Mouse (Mus musculus) neural tube, embryonic 11.5 days (tissue): Measurements from ENCODE around the gene Hist1h2ab. TPM values are rescaled to one million over a fixed set of nuclear protein-coding genes. Genes with fewer than 3 reads are reported as not detected.
A peak's percentile ranks its signal among the peaks of the same experiment; 100 is the strongest.
"Not testable (repeated sequence)": the region's sequence is repeated elsewhere in the genome, so short reads cannot be mapped to it uniquely, and the experiment has no call there.

Source experiments
- ATAC-seq: fragments of 200-750 bp; cut with Nextera tagmentation; 2 replicates; pipeline ENCODE4 v1.8.0; 2017; ENCODE audit warnings: moderate number of reproducible peaks, mild to moderate bottlenecking, moderate TSS enrichment, moderate library complexity; ENCODE audit not compliant: insufficient read depth, low FRiP score, low TSS enrichment
- DNase-seq: peaks from one replicate; pipeline ENCODE4 v3.0.0-alpha.2; 2015; ENCODE audit warnings: low spot score
- H3K27ac ChIP-seq: fragments of 300-500 bp; sonication (generic); 2 replicates; pipeline ENCODE4 v1.5.1; 2014; ENCODE audit warnings: low read depth, mild to moderate bottlenecking, low read length
- H3K27me3 ChIP-seq: fragments of 300-500 bp; sonication (generic); 2 replicates; pipeline ENCODE4 v1.6.1; 2014; ENCODE audit warnings: mild to moderate bottlenecking, low read length, mixed read lengths; ENCODE audit not compliant: control insufficient read depth, insufficient read depth
- H3K36me3 ChIP-seq: fragments of 300-500 bp; sonication (generic); 2 replicates; pipeline ENCODE4 v1.6.1; 2014; ENCODE audit warnings: mild to moderate bottlenecking, low read length, moderate library complexity, mixed read lengths; ENCODE audit not compliant: control insufficient read depth, insufficient read depth
- H3K4me1 ChIP-seq: fragments of 300-500 bp; sonication (generic); 2 replicates; pipeline ENCODE4 v1.6.1; 2014; ENCODE audit warnings: low read length, mixed read lengths; ENCODE audit not compliant: control insufficient read depth, insufficient read depth
- H3K4me2 ChIP-seq: fragments of 300-500 bp; sonication (generic); 2 replicates; pipeline ENCODE4 v1.6.1; 2014; ENCODE audit warnings: low read depth, mild to moderate bottlenecking, moderate library complexity
- H3K4me3 ChIP-seq: fragments of 300-500 bp; sonication (generic); 2 replicates; pipeline ENCODE4 v1.5.1; 2014; ENCODE audit warnings: low read depth, low read length
- H3K9ac ChIP-seq: fragments of 300-500 bp; sonication (generic); 2 replicates; pipeline ENCODE4 v1.6.1; 2014; ENCODE audit warnings: mild to moderate bottlenecking, low read length
- H3K9me3 ChIP-seq: fragments of 300-500 bp; sonication (generic); 2 replicates; pipeline ENCODE4 v1.6.1; 2016; ENCODE audit warnings: low read length; ENCODE audit not compliant: control insufficient read depth
- WGBS: fragments of 180-500 bp; shearing (Covaris S2); extraction: QIAGEN DNeasy Blood & Tissue Kit; methylation state at CpG from one replicate; pipeline ENCODE4 v1.1.7; 2014; 5-methylcytosine and 5-hydroxymethylcytosine counted together
- polyA plus RNA-seq: library from polyadenylated mRNA; unstranded; fragments of >200 nt; fragmentation: Nextera tagmentation; extraction: Ambion mirVana; gene quantifications from 2 replicates; pipeline ENCODE4 v1.2.1, GENCODE M21; 2014

Gene Hist1h2ab
- polyA plus RNA-seq, 1 experiment from 2014 or later: 33.1 TPM

- not testable (repeated sequence) for H3K36me3 ChIP-seq, H3K27me3 ChIP-seq, H3K9me3 ChIP-seq
- Histone ChIP-seq H3K4me1 (peaks cover 13% of the 10 kb centered on the region; the same call in 1 of the 2 replicates), H3K4me3 (peak within 1 kb of the TSS; percentile 36), H3K9ac (peak within 1 kb of the TSS; percentile 63), H3K4me2 (peak within 1 kb of the TSS; percentile 58), H3K27ac (peak within 1 kb of the TSS; percentile 98)
- DNase-seq: peak; percentile 82
- peak; percentile 89 for ATAC-seq
- under 1% methylated on average over 36 of the region's 58 CpGs for WGBS
These were observed 4.5 kb upstream of the Hist1h2ab start, which contains the start of gene Hist1h2bb for GRCm38 (mm10) chr13:23746201-23747080. Gene Hist1h2bb (plus strand): TSS chr13:23746734.

- 3% methylated on average over 10 of the region's 13 CpGs for WGBS
These were observed 3.6 kb upstream of the Hist1h2ab start for GRCm38 (mm10) chr13:23747081-23747891.

GRCm38 (mm10) chr13:23747892-23748288, 3.0 kb upstream of the Hist1h2ab start:
- H3K9ac ChIP-seq: peak overlapping the region; percentile 40
- no peak for ATAC-seq
- H3K4me1 ChIP-seq: peaks cover 13% of the 10 kb centered on the region; the same call in 1 of the 2 replicates
- WGBS: 7% methylated on average over 4 of the region's 4 CpGs
- H3K4me2 ChIP-seq: peak overlapping the region; percentile 58
- H3K27ac ChIP-seq: peak overlapping the region; percentile 98
- no peaks in the 10 kb centered on the region for H3K36me3 ChIP-seq
- H3K4me3 ChIP-seq: no peak overlapping the region
- no peaks in the 10 kb centered on the region for H3K9me3 ChIP-seq
- peak; percentile 31 for DNase-seq
- no peaks in the 10 kb centered on the region for H3K27me3 ChIP-seq

More at GRCm38 (mm10) chr13:23747081-23747891, 3.6 kb upstream of the Hist1h2ab start:
- peaks cover 13% of the 10 kb centered on the region; the same call in 1 of the 2 replicates for H3K4me1 ChIP-seq
- peak overlapping the region; percentile 36 for H3K4me3 ChIP-seq
- no peaks in the 10 kb centered on the region for H3K9me3 ChIP-seq
- peak overlapping the region; percentile 63 for H3K9ac ChIP-seq
- ATAC-seq (peak; percentile 7; the same call in 1 of the 2 replicates), DNase-seq (peak; percentile 36)
- H3K4me2 ChIP-seq: peak overlapping the region; percentile 58
- no peaks in the 10 kb centered on the region for H3K36me3 ChIP-seq
- H3K27me3 ChIP-seq: no peaks in the 10 kb centered on the region
- peak overlapping the region; percentile 98 for H3K27ac ChIP-seq

- H3K4me2 ChIP-seq: no peak overlapping the region
- H3K4me3 ChIP-seq: no peak overlapping the region
- no peak for ATAC-seq
- no peak overlapping the region for H3K9ac ChIP-seq
- peaks cover 8% of the 10 kb centered on the region; the same call in 1 of the 2 replicates for H3K4me1 ChIP-seq
- no peak for DNase-seq
- 92% methylated on average over 5 of the region's 5 CpGs for WGBS
- no peaks in the 10 kb centered on the region for H3K9me3 ChIP-seq
- H3K27ac ChIP-seq: peak overlapping the region; percentile 42; the same call in 1 of the 2 replicates
- H3K36me3 ChIP-seq: no peaks in the 10 kb centered on the region
- no peaks in the 10 kb centered on the region for H3K27me3 ChIP-seq
These were observed 1.3 kb upstream of the Hist1h2ab start for GRCm38 (mm10) chr13:23749563-23750121.

GRCm38 (mm10) chr13:23751478-23751956, 591 bp downstream of the Hist1h2ab start:
- WGBS: 1% methylated on average over 11 of the region's 11 CpGs
- H3K9ac ChIP-seq: peak overlapping the region; percentile 46
- H3K36me3 ChIP-seq: no peaks in the 10 kb centered on the region
- peaks cover 8% of the 10 kb centered on the region; the same call in 1 of the 2 replicates for H3K4me1 ChIP-seq
- no peaks in the 10 kb centered on the region for H3K27me3 ChIP-seq
- DNase-seq: no peak
- peak overlapping the region; percentile 85 for H3K27ac ChIP-seq
- peak overlapping the region; percentile 36 for H3K4me3 ChIP-seq
- no peaks in the 10 kb centered on the region for H3K9me3 ChIP-seq
- 0 out of 2 replicates have a peak, but pooled peaks have one; percentile 8 for ATAC-seq
- peak overlapping the region; percentile 40 for H3K4me2 ChIP-seq

- H3K4me2 ChIP-seq: peak within 1 kb of the TSS; percentile 50
- peak within 1 kb of the TSS; percentile 85 for H3K27ac ChIP-seq
- H3K9ac ChIP-seq: peak within 1 kb of the TSS; percentile 65
- H3K4me1 ChIP-seq, H3K27me3 ChIP-seq, H3K36me3 ChIP-seq, H3K9me3 ChIP-seq: not testable (repeated sequence)
- ATAC-seq: peak; percentile 87
- under 1% methylated on average over 15 of the region's 47 CpGs for WGBS
- peak within 1 kb of the TSS; percentile 36 for H3K4me3 ChIP-seq
- DNase-seq: peak; percentile 93
These were observed 1.3 kb downstream of the Hist1h2ab start, which contains the start of gene Hist1h3b for GRCm38 (mm10) chr13:23752067-23752741. Gene Hist1h3b (plus strand): TSS chr13:23752267.

- Histone ChIP-seq H3K4me2 (peak overlapping the region; percentile 50), H3K27ac (peak overlapping the region; percentile 73), H3K4me1 (peaks cover 9% of the 10 kb centered on the region; the same call in 1 of the 2 replicates), H3K9me3 (no peaks in the 10 kb centered on the region), H3K27me3 (no peaks in the 10 kb centered on the region), H3K4me3 (peak overlapping the region; percentile 34), H3K9ac (peak overlapping the region; percentile 65), H3K36me3 (no peaks in the 10 kb centered on the region)
- DNase-seq (no peak), ATAC-seq (no peak)
- 3% methylated on average over 6 of the region's 6 CpGs for WGBS
These were observed 1.8 kb downstream of the Hist1h2ab start for GRCm38 (mm10) chr13:23752742-23753172.
